Comparison of ENCODE assay signal across 8 mouse cellular contexts in genomic region chr6:119430508-119430907, GRCm38 (mm10). TPM values are rescaled to one million over a fixed set of nuclear protein-coding genes. Genes with fewer than 3 reads are reported as not detected.
A peak's percentile ranks its signal among the peaks of the same experiment; 100 is the strongest.
DNase-seq lines count a peak whose midpoint lies in the region; ATAC-seq and TF ChIP-seq lines count a peak whose summit lies in the region.

No protein-coding gene starts in this region.

- ATAC-seq in embryonic facial prominence, embryonic 14.5 days (ENCODE audit: low read depth), result no peak
- peak; percentile 46; the same call in 1 of the 2 replicates for ATAC-seq in intestine, postnatal 0 days
- ATAC-seq in liver, embryonic 14.5 days (ENCODE audit: insufficient read depth), result no peak

- H3K4me2 ChIP-seq in embryonic facial prominence, embryonic 14.5 days (ENCODE audit: low read depth, low read length), result no peak overlapping the region
- no peak overlapping the region for H3K4me2 ChIP-seq in intestine, postnatal 0 days (replicated peaks; ENCODE audit: low read depth)
- no peak overlapping the region for H3K4me2 ChIP-seq in liver, embryonic 14.5 days (ENCODE audit: low read depth)

- peak; percentile 78 for DNase-seq in gastrocnemius, adult 18-20 months (ENCODE audit: low spot score)
- no peak for DNase-seq in gastrocnemius, postnatal 36 days
- DNase-seq in 3T3-L1 (ENCODE audit: low read depth, low spot score), result peak; percentile 90
- peak; percentile 84 for DNase-seq in ZHBTc4 (ENCODE audit: low read depth, low spot score)
- DNase-seq in embryonic facial prominence, embryonic 14.5 days (ENCODE audit: low spot score), result peak; percentile 48
- peak in 1 of 3 experiments; percentile 30 for DNase-seq in liver, embryonic 14.5 days (ENCODE audit: low read depth in 3 of 3, low spot score in 3 of 3)
- DNase-seq in skeletal muscle tissue, adult 2 months (ENCODE audit: low read depth, low spot score), result peak; percentile 70

- 48% methylated on average over 2 of the region's 2 CpGs for WGBS in embryonic facial prominence, embryonic 14.5 days
- 36% methylated on average over 2 of the region's 2 CpGs for WGBS in intestine, postnatal 0 days
- WGBS in liver, embryonic 14.5 days (ENCODE audit: insufficient replicate concordance), result 25% methylated on average over 2 of the region's 2 CpGs

- no peak overlapping the region for H3K27ac ChIP-seq in embryonic facial prominence, embryonic 14.5 days (replicated peaks; ENCODE audit: low read depth, low read length)
- no peak overlapping the region for H3K27ac ChIP-seq in intestine, postnatal 0 days (ENCODE audit: low read depth, low read length)
- H3K27ac ChIP-seq in liver, embryonic 14.5 days, result no peak overlapping the region

- no peak for TF ChIP-seq EP300 in liver, embryonic 14.5 days (IDR thresholded peaks at IDR 0.05; ENCODE audit: low read depth)

- no peaks in the 10 kb centered on the region for H3K4me1 ChIP-seq in embryonic facial prominence, embryonic 14.5 days (ENCODE audit: control insufficient read depth, insufficient read depth, low read length)
- no peaks in the 10 kb centered on the region for H3K4me1 ChIP-seq in intestine, postnatal 0 days (replicated peaks; ENCODE audit: control insufficient read depth, insufficient read depth, low read length)
- H3K4me1 ChIP-seq in liver, embryonic 14.5 days (replicated peaks; ENCODE audit: control insufficient read depth in 2 of 2, insufficient read depth in 2 of 2, low read length in 1 of 2), result 0 out of 4 replicates have a peak, but pooled peaks cover 0 to 2% of the 10 kb centered on the region in 2 experiments

- H3K9ac ChIP-seq in embryonic facial prominence, embryonic 14.5 days (ENCODE audit: low read depth, low read length), result no peak overlapping the region
- no peak overlapping the region for H3K9ac ChIP-seq in intestine, postnatal 0 days (ENCODE audit: low read depth, low read length)
- no peak overlapping the region for H3K9ac ChIP-seq in liver, embryonic 14.5 days (replicated peaks)

- no peaks in the 10 kb centered on the region for H3K36me3 ChIP-seq in embryonic facial prominence, embryonic 14.5 days (ENCODE audit: control insufficient read depth, insufficient read depth, low read length)
- no peaks in the 10 kb centered on the region; the same call in 1 of the 2 replicates for H3K36me3 ChIP-seq in intestine, postnatal 0 days (ENCODE audit: control insufficient read depth, insufficient read depth)
- no peaks in the 10 kb centered on the region for H3K36me3 ChIP-seq in liver, embryonic 14.5 days (replicated peaks; ENCODE audit: control insufficient read depth, insufficient read depth, low read depth)

- intact Hi-C loops in gastrocnemius, postnatal 36 days (cut with DNase I), result loop anchor here (5.0 to 10.0 kb wide), 3 partner anchors 78 to 306 kb away; no protein-coding TSS in a partner anchor

- no peak overlapping the region for H3K4me3 ChIP-seq in embryonic facial prominence, embryonic 14.5 days (ENCODE audit: low read depth, low read length)
- H3K4me3 ChIP-seq in intestine, postnatal 0 days (ENCODE audit: low read depth, low read length), result no peak overlapping the region
- H3K4me3 ChIP-seq in liver, embryonic 14.5 days (ENCODE audit: insufficient read depth in 1 of 2, low read depth in 2 of 2, low read length in 2 of 2), result no peak overlapping the region

- TF ChIP-seq CTCF in intestine, postnatal 0 days (IDR thresholded peaks at IDR 0.05; ENCODE audit: low read depth), result peak; percentile 90
- peak; percentile 71 for TF ChIP-seq CTCF in liver, embryonic 14.5 days (IDR thresholded peaks at IDR 0.05; ENCODE audit: low read depth)

- 0 out of 2 replicates have a peak, but pooled peaks cover 5% of the 10 kb centered on the region for H3K9me3 ChIP-seq in embryonic facial prominence, embryonic 14.5 days (ENCODE audit: control insufficient read depth, low read length)
- H3K9me3 ChIP-seq in intestine, postnatal 0 days (ENCODE audit: control insufficient read depth), result no peaks in the 10 kb centered on the region
- no peaks in the 10 kb centered on the region for H3K9me3 ChIP-seq in liver, embryonic 14.5 days (ENCODE audit: control insufficient read depth, low read length)

- no peaks in the 10 kb centered on the region for H3K27me3 ChIP-seq in embryonic facial prominence, embryonic 14.5 days (replicated peaks; ENCODE audit: control insufficient read depth, insufficient read depth, low read length)
- no peaks in the 10 kb centered on the region for H3K27me3 ChIP-seq in intestine, postnatal 0 days (replicated peaks; ENCODE audit: control insufficient read depth, insufficient read depth, low read length)
- no peaks in the 10 kb centered on the region for H3K27me3 ChIP-seq in liver, embryonic 14.5 days (ENCODE audit: control insufficient read depth, insufficient read depth, low read length)

RNA-seq across cellular contexts. Expression of gene Adipor2, which starts 13.0 kb away (rescaled TPM):
- total RNA-seq in gastrocnemius, adult 18-20 months (2021), result 10 to 100 TPM; 89.2 to 93.1 TPM
- total RNA-seq in gastrocnemius, postnatal 36 days (2021), result 10 to 100 TPM; 73.0 to 80.6 TPM
- 25.8 and 30.1 TPM in 2 replicates for polyA plus RNA-seq in embryonic facial prominence, embryonic 14.5 days (2014; fragmentation: Nextera tagmentation; extraction: Ambion mirVana)
- polyA plus RNA-seq in intestine, postnatal 0 days (2015; fragmentation: Nextera tagmentation; extraction: Ambion mirVana), result 106 and 124 TPM in 2 replicates
- 16.5 and 18.4 TPM in 2 replicates for polyA plus RNA-seq in liver, embryonic 14.5 days (2012; rRNA removed)
- polyA plus RNA-seq in liver, embryonic 14.5 days (2014; fragmentation: Nextera tagmentation; extraction: Ambion mirVana), result 17.7 and 19.2 TPM in 2 replicates

RNA-seq across cellular contexts. Expression of gene Fbxl14, which starts 49.0 kb away (rescaled TPM):
- 10 to 100 TPM; 10.4 to 11.5 TPM for total RNA-seq in gastrocnemius, adult 18-20 months (2021)
- 10 to 100 TPM; 10.3 to 10.7 TPM for total RNA-seq in gastrocnemius, postnatal 36 days (2021)
- 6.2 and 7.5 TPM in 2 replicates for polyA plus RNA-seq in embryonic facial prominence, embryonic 14.5 days (2014; fragmentation: Nextera tagmentation; extraction: Ambion mirVana)
- 4.0 and 4.4 TPM in 2 replicates for polyA plus RNA-seq in intestine, postnatal 0 days (2015; fragmentation: Nextera tagmentation; extraction: Ambion mirVana)
- 16.3 and 18.8 TPM in 2 replicates for polyA plus RNA-seq in liver, embryonic 14.5 days (2012; rRNA removed)
- polyA plus RNA-seq in liver, embryonic 14.5 days (2014; fragmentation: Nextera tagmentation; extraction: Ambion mirVana), result 3.7 and 3.9 TPM in 2 replicates

Comparison
In these comparisons a context has a peak if more than half of its experiments do, and no peak if none do; other contexts are left out.
1. DNase-seq: peak in gastrocnemius, adult 18-20 months (single experiment), 3T3-L1 (single experiment), ZHBTc4 (single experiment), embryonic facial prominence, embryonic 14.5 days (single experiment) and skeletal muscle tissue, adult 2 months (single experiment); none in gastrocnemius, postnatal 36 days (0 of 2).